Mouse (Mus musculus) adrenal gland, postnatal 25 days (tissue): Measurements from ENCODE around the gene Rit1. TPM values are rescaled to one million over a fixed set of nuclear protein-coding genes. Genes with fewer than 3 reads are reported as not detected.
"Not testable (repeated sequence)": the region's sequence is repeated elsewhere in the genome, so short reads cannot be mapped to it uniquely, and the experiment has no call there.

Source experiments
- DNase-seq: peaks from one replicate; pipeline ENCODE4 v3.0.0; 2021; ENCODE audit warnings: mixed read lengths
- total RNA-seq: library from RNA; stranded (reverse); gene quantifications from 2 replicates; pipeline ENCODE4 v1.2.3, GENCODE M21; 2021

The Rit1 gene
- total RNA-seq, 1 experiment from 2014 or later = 65.4 TPM

DNA sequence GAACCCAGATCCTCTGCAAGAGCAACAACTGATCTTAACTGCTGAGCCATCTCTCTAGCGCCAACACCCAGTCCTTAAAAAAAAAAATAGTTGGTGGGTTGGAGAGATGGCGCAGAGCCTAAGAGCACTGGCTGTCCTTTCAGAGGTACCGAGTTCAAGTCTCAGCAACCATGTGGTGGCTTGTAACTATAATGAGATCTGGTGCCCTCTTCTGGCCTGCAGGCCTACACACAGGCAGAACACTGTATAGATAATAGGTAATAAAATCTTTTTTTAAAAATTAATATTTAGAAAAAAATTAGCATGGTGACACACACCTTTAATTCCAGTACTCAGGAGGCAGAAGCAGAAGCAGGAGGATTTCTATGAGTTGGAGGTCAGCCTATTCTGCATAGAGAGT, 23.5 kb downstream of the Rit1 start:
- no peak for DNase-seq

DNA sequence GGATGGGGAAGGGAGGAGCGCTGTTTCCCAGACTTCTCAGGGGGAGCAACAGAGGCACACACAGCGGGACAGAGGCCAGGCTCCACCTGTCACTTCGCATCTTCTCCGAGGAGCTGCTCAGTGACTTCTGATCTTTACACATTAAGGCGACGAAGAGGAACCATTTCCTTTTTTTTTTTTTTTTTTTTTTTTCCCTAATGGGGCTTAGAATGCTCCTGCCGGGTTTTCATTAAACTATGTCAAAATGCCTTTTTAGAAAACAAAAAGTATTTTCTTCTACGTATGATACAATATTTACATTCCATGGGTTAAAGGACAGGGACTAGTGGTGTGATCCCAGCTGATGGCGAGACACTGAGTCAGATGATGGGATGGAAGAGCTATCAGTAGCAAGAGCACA, 28.9 kb downstream of the Rit1 start:
- no peak for DNase-seq

DNA sequence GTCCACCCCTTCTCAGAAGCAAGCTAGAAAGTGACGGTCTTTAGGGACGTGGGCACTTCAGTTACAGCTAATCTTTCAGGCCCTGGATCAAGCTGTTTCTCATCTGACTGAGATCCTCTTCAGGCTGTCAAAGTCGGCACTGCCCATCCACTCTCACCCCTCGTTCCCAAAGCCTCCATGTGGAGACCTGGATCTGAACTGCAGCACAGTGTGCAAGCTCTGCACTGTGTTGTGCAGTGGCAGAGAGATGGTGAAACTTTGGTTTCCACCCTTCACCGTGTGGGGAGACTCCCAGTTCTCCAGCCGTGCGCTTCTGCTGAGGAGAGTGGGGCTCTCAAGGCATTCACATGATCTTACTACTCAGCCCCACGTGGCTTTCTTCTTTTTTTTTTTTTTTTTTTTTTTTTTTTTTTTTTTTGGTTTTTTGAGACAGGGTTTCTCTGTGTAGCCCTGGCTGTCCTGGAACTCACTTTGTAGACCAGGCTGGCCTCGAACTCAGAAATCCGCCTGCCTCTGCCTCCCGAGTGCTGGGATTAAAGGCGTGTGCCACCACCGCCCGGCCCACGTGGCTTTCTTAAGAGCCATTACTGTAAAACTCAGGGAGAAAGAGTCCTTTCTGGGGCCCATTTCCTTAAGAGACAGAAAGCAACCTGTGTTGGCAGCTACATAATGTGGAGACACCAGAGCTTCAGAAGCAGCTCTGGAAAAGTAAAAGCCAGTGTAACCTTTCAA, 29.7 kb downstream of the Rit1 start:
- no peak for DNase-seq

DNA sequence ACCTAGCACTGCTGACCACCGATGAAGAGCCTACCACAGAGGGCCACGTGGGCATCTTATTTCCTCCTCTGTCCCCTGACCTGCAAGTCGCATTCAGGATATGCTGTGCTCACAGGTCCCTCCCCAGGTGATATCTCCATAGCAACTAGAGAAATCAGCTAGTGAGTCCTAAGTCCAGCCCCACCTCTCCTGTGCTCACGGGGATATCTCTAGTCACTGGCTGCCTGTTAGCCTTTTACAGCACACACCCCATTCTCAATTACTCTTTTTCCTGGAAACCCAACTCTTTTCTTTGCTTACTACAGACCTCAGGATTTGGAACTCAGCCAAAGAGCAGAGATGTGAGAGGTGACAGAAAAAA, 30.2 kb downstream of the Rit1 start:
- no peak for DNase-seq

DNA sequence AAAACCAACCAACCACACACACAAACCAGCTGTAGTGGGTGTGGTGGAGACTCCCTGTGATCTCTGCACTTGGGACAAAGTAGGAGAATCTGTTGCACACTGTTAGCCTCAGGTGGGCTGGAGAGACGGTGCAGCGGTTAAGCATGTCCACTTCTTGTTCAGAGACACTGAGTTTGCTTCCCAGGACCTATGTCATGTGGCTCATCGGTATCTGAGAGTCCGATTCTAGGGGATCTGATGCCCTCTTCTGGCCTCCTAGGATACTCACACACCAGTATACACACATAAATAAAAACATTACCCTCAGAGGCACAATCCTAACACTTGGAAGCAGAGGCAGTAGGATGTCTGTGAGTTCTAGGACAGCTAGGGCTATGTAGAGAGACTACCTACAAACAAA, 37.6 kb downstream of the Rit1 start:
- DNase-seq = no peak

DNA sequence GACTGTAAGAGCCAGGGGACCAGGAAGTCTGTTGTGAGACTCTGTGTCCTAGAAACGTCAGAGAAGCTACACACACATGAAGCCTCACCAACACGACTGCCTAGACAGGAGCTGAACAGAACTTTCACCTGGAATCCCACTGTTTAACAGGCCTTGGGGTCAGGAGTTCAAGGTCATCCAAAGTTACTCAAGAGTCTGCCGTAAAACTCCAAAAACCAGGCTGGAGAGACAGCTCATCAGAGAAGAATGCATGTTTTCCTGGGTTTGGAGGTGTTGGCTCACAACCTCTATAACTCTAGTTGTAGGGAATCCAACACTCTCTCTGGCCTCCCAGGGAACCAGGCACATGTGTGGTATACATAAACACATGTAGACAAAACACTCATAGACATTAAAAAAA, 38.9 kb downstream of the Rit1 start:
- DNase-seq = no peak

DNA sequence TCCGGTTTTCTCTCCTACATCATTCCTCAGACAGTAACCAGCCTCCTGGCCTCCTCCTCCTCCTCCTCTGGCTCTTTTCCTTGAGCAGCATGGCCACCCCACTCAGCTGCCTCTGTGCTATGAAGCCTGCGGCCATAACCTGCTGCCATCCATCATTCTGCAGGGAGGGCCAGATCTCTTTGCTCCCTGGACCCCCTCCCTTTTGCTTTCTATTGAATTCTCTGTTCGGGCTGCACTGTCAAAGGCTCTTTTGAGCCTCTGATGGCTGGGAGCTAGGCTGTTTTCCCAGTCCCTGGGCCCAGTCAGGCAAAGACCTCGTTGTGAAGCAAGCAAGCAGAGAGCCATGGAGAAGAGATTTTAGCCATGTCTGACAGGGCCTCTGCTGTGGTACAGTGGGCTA, 39.6 kb downstream of the Rit1 start:
- DNase-seq = no peak

DNA sequence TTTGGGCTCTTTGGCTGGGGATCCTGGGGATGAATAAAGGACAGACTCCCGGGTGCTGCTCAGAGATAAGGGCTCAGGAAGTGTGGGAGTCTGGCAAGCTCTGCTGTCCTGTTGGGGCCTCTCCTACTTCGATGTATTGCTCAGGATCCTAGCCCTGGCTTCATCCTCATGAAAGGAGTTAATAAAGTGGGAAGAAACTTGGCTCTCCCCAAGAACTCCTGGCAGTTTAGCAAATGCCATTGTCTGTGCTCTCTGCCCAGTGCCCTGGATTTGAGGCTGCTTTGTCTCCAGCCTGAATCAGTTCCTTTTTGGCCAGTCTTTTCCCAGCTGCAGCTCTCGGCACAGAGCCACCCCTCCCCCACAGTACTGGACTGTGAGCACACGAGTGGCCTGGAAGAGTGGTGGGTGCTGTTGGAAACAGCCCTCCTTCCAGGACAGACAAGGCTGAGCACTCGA, 41.4 kb downstream of the Rit1 start:
- DNase-seq = peak; percentile 53

DNA sequence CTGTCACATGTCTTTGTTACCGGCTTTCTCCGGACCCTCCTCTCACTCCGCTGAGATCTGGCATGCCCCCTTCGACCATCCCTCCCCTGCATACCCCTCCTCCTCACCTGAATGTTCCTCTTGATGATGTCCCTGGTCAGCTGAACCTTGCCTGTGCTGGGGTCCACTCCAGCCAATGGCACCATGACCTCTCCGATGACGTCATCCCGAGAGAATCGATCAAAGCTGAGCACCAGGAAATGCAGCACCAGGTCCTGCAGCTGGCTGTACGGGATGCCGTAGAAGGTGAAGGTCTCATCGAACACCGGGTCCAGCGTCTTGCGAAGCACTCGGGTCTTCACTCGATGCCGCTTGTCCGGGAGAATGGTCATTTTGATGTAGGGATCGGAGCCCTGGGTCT, 45.0 kb downstream of the Rit1 start:
- DNase-seq = no peak

DNA sequence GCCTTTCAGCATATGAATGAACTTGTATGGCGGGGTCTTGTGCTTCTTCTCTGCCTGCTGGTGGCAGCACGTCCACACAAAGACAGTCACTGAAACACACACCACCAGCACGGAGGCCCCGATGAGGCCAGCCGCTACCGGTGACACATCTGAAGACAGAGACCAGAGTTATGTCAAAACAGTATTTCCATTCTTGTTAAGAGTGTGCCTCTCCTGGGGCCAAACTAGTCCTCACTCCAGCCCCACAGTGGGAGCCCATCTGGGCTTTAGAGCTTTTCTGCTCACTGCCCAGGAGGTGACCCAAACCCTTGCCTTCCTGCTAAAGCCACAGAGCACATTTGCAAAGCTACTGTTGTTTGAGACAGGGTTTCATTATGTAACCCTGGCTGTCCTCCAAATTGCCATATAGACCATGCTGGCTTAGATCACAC, 45.8 kb downstream of the Rit1 start:
- DNase-seq = no peak

DNA sequence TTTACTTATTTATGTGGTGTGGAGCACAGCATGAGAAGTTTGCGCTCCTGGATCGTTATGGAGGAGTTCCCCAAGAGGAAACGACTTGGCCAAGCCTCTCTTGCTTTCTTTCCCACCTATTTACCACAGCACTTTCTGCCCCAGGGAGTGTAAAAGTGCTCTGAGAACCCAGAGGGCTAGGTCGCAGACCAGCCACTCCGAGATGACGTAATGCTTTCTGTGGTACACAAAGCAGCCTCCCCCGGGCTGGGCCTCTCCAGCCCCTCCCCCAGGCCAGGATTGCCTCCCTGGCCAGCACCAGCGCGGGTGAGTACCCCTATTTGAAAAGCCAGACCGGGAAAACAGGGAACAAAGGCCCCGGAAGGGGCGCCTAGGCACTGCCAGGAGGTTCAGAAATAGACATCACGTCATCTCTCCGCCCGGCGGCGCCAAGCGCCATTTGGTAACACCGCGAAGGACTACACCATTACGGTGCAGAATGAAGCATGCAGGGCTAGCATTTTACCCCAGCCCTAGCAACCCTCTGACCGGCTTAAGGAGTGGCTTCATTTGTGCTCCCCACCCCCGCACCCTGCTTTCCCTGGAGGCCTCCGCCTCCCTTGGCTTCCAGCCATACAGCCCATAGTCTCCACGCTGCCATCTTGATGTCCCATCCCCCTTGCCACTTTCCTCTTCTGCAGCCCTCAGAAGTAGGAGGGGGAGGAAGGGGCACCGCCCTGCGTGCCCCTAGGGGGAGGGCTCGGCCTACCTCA, 54.7 kb downstream of the Rit1 start:
- DNase-seq = peak; percentile 44

DNA sequence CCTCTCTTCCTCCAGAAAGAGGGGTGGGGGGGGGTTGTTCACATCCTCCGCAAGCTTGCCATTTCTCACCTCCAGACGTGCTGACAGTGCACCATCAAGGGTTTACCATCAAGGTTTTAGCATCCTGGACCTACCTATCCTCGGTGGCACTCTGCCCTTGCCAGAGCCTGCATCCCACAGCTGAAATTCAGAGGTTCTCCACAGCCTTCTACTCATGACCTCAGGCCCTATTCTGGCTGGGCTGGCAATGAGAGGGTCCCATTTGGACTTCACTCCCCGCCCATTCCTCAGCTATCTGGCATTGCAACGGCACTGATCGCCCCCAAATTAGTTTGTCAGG, 55.3 kb downstream of the Rit1 start:
- DNase-seq = not testable (repeated sequence)

DNA sequence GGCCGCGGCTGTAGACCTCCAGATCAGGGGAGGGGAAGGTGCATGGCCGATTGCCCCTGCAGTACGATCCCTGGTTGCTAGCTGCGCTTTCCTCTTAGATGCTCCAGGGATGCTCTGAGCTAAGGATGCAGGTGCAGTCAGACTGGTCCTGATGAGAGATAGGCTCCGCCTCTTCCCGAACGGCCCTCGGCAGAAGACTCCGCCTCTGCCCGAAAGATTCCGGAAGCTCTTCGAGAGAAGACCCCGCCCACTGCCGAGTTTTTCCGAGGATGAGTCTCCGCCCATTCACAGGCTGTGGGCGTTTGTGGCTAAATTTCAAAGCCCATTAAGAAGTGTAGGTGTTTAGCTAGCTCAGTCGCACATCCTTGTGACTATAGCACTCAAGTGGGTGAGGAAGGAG, 55.8 kb downstream of the Rit1 start:
- peak; percentile 76 for DNase-seq

DNA sequence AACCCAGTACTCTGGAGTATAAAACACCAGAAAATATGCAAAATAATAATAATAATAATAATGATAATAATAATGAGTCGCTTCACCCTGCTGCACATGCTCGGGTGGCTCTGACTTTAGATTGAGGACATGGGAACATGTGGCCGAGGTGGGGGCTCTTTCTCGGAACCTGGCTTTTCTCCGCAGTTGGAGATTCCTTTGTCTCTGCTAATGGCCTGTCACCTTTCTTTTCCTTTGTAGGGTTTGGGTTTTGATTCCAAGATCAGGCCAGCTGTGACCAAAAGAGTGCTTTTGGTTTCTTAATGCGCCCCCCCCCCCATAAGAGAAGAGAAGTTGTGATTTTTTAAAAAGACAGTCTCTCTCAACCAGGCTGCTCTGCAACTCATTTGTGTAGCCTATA, 56.5 kb downstream of the Rit1 start:
- DNase-seq = not testable (repeated sequence)

DNA sequence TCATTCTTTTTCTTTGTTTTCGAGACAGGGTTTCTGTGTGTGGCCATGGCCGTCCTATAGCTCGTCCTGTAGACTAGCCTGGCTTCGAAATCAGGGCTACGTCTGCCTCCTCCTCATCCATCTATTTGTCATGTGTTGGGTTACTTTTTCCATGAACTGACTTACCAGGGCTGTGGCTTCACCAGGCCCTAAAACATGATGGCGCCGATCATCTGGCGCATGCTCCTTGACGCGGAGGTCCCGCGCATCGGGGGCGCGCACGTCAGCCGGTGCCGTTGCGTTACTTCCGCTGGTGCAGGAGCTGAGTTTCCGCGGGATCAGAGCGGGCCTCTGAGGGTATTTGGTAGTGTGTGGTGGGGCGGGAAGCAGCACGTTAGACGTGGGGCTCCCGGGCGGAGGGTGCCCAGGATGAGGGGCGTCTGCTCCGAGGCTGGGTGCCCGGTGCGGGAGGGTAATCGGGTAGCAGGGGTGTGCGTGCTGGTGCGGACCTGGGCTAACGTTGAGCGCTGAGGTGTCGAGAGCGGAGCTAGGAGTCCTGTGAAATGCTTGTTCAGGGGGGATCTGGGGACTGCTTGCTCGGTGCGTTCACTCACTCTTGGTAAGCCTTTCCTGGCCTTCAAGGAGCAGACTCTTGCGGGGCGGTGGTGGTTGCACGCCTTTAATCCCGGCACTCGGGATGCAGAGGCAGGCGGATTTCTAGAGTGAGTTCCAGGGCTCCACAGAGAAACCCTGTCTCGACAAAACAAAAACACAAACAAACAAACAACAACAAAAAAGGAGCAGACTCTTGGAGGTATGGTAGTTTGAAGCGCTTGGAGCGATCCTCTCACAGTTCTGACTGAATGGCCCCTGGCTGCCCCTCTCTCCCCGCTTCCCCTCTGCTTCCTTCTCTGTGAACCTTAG, 58.6 kb downstream of the Rit1 start, which contains the start of gene Syt11:
Gene Syt11, minus strand, starts transcription at position 226 of the 903 bp plus-strand sequence.
- DNase-seq = not testable (repeated sequence)

Other genes with a start within 250 kb of the Rit1 start
- gene Lmna, start 206.9 kb upstream of the Rit1 start, total RNA-seq = 90.6 and 91.1 TPM in 2 replicates
- 3.3 and 3.5 TPM in 2 replicates for gene Mex3a, start 184.4 kb upstream of the Rit1 start, total RNA-seq
- not detected in 2 replicates for gene Rab25, start 168.5 kb upstream of the Rit1 start, total RNA-seq
- gene Lamtor2, start 163.8 kb upstream of the Rit1 start, total RNA-seq = 148 and 150 TPM in 2 replicates
- gene Ubqln4, start 163.1 kb upstream of the Rit1 start, total RNA-seq = 74.3 and 87.0 TPM in 2 replicates
- 199 and 214 TPM in 2 replicates for gene Ssr2, start 141.0 kb upstream of the Rit1 start, total RNA-seq
- 35.4 and 35.9 TPM in 2 replicates for gene Arhgef2, start 110.9 kb upstream of the Rit1 start, total RNA-seq
- gene Rxfp4, start 63.7 kb upstream of the Rit1 start, total RNA-seq = not detected in 2 replicates
- 64.9 and 69.4 TPM in 2 replicates for gene Khdc4, start 31.0 kb upstream of the Rit1 start, total RNA-seq
- 7.8 and 11.1 TPM in 2 replicates for gene Syt11, start 58.3 kb downstream of the Rit1 start, total RNA-seq
- gene Gon4l, start 118.4 kb downstream of the Rit1 start, total RNA-seq = 35.2 and 40.3 TPM in 2 replicates
- gene Msto1, start 197.2 kb downstream of the Rit1 start, total RNA-seq = 22.9 and 24.5 TPM in 2 replicates
- gene Ash1l, start 233.8 kb downstream of the Rit1 start, total RNA-seq = 59.8 and 60.5 TPM in 2 replicates
- 119 and 141 TPM in 2 replicates for gene Dap3, start 234.3 kb downstream of the Rit1 start, total RNA-seq